Mouse (Mus musculus): ENCODE measurements around the gene Odf2.

GRCm38 (mm10) chr2:29931194-29931593, 42.2 kb downstream of the Odf2 start:
- TF ChIP-seq POLR2A (IDR thresholded peaks at IDR 0.05; ENCODE audit: borderline replicate concordance, insufficient read depth, low read length) (no peak), CTCF (IDR thresholded peaks at IDR 0.05; ENCODE audit: borderline replicate concordance, insufficient read depth, low read depth, low read length) (0 out of 2 replicates have a peak, but pooled peaks have one; percentile 4)

Measured in cerebellum, adult 2 months (tissue).